Mouse (Mus musculus): Measurements from ENCODE around the gene Msmo1.

Gene Msmo1

GRCm38 (mm10) chr8:64712499-64712898, 21.1 kb downstream of the Msmo1 start:
- no peak for DNase-seq (ENCODE audit: low read depth, low spot score)

DNA sequence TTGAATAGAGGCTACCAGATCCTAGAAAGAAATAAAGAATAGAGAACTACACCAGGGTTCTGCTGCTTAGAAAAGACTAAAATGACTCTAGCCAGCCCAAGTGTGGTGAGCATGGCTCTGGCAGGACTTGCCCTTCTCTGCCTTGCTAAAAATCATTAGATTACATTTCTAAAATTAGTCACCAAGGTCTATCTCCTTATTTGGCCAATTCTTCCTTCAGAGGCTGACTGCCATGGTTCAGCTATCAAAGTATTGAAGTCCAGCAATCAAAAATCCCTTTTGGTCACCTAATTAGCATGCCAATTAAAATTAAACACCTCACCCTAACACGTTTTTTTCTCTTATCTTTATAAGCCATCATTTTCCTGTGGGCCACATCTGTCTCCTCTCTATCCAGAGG, 22.0 kb downstream of the Msmo1 start:
- DNase-seq (ENCODE audit: low read depth, low spot score) = no peak

DNA sequence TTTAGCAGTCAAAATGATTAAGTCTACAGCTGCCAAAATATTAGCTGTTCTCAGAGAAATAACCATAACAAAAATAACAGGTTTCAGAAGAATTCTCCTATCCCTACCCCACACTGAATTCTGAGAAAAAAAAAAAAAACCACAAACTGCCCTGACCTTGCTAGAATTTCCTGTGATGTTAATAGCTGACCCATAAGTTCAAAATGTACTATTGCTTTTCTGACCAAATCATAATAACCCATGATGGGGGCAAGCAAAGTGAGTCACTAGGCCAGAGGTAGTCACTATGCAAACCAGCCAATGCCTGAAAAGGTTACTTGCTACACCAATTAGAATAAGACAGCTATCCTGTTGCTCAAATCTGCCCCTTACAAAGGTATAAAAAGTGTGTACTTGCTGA, 26.1 kb downstream of the Msmo1 start:
- DNase-seq (ENCODE audit: low read depth, low spot score) = no peak

DNA sequence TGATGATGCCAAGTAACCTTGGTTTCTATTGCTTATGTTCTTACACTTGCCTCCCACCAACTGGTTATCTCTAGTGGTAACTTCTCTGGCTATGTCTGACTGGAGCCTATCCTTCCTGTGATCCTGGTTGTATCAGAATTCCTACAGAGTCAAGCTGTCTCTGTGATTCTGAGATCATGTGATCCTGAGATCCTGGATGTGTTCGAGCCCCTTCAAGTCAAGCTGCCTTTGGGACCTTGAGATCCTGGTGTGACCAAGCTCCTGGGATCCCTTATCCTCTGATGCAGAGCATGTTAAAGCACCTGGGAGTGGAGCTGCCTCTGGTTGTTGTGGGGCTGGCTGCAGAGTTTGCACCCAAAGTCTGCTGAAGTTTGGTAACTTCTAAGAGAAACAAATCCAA, 30.4 kb downstream of the Msmo1 start:
- DNase-seq (ENCODE audit: low read depth, low spot score) = no peak

DNA sequence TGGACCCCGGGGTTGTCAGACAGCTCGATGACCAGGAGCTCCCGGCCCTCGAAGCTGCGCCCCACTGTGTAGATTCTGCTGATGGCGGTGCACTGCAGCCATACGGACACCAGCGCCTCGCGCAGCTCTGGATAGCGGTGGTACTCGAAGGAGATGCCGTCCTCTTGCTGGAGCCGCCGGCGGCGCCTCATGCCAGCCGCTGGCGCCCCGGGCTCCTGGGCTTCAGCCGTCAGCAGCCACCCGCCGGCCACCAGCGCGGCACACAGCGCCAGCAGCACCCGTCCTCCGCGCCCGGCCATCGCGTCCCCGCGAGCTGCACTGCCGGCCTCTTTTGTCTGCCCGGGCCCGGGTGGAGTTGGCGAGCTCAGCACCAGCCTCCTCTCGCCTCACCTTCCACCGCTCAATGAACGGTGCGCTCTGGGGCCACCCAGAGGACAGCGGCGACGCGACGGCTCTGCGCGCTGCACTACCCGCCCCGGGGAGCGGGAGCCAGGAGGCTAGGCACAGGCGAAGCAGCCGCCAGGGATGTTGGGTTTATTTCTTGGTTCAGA, 40.9 kb downstream of the Msmo1 start, which contains the start of gene Cpe:
TSS of gene Cpe (minus strand) at position 404 of the 551 bp plus-strand sequence.
- DNase-seq (ENCODE audit: low read depth, low spot score) = peak; percentile 83

DNA sequence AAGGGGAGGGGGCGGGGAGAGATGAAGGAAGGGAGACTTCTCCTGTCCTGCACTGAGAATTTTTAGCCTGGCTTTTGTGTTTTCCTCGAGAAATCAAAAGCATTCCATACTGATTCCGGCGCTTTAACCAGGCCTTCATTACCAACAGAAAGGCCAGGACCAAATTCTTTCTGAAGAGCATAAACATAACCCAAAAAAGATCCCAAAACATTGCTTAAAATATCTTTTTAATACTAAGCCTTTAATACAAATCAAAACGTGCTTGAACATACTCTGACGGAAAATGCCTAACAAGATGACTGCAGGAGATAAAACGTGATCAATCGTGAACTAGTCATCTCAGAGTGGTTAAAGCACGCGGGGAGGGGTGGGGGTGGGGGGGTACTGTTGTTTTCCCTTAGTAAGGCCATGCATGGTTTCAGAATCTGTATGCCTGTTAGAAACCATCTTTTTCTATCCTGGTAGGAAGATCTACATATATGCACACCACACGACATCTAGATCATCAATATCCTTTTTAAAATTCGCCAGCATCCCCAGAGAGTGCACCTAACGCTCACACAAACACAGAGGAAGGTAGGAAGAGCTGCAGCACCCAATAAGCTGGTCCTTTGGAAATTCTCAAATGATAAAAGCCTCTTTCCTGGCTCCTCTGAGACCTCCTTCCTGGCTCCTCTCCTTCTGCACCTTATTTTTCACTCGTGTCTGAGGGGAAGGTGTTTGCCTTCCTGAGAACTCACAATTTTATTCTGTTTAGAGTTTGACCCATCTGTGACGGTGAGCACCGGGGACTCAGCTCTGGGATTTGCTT, 41.8 kb downstream of the Msmo1 start:
- DNase-seq (ENCODE audit: low read depth, low spot score) = no peak

- DNase-seq (ENCODE audit: low read depth, low spot score) = no peak
Measured at GRCm38 (mm10) chr8:64690845-64691244, 42.7 kb downstream of the Msmo1 start.

DNA sequence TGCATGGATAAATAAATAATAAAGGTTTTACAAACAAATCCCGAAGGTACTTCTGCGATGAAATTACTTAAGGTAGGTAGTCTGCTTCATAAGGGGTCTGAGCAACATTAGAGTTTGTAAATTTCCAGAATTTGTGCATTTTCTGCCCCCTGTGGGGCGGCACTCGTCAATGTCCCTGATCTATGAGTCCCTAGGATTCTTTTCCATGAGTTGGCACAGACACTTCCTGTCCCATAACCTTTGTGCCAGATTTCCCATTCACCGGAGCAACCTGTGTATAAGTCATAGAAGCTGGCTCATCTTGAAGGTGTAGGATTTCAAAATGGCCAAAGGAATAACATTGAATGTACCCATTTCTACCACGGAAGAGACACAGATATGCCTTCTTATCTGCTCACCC, 43.3 kb downstream of the Msmo1 start:
- peak; percentile 55 for DNase-seq (ENCODE audit: low read depth, low spot score)

- DNase-seq (ENCODE audit: low read depth, low spot score) = peak; percentile 49
Measured at GRCm38 (mm10) chr8:64688741-64689140, 44.9 kb downstream of the Msmo1 start.

GRCm38 (mm10) chr8:64688161-64688560, 45.4 kb downstream of the Msmo1 start:
- DNase-seq (ENCODE audit: low read depth, low spot score) = peak; percentile 90

GRCm38 (mm10) chr8:64682501-64682900, 51.1 kb downstream of the Msmo1 start:
- no peak for DNase-seq (ENCODE audit: low read depth, low spot score)

DNA sequence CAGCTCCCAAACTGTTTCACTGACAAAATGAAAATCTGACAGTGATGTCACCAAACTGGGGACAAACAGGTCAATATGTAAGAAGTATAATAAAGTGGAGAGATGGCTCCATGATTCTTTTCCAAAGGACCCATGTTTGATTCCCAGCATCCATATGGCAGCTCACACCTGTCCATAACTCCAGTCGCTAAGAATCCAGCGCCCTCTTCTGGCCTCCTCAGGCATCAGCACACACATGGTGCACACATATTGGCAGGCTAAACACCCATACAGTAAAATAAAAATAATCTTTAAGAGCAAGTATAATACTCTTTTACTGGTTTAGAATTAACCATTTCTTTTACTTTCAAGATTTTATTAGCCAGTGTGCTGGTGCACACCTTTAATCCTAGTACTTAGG, 57.2 kb downstream of the Msmo1 start:
- DNase-seq (ENCODE audit: low read depth, low spot score) = no peak

- peak; percentile 58 for DNase-seq (ENCODE audit: low read depth, low spot score)
Measured at GRCm38 (mm10) chr8:64674951-64675585, 58.5 kb downstream of the Msmo1 start.

- DNase-seq (ENCODE audit: low read depth, low spot score) = peak; percentile 72
Measured at GRCm38 (mm10) chr8:64672920-64673319, 60.7 kb downstream of the Msmo1 start.

DNA sequence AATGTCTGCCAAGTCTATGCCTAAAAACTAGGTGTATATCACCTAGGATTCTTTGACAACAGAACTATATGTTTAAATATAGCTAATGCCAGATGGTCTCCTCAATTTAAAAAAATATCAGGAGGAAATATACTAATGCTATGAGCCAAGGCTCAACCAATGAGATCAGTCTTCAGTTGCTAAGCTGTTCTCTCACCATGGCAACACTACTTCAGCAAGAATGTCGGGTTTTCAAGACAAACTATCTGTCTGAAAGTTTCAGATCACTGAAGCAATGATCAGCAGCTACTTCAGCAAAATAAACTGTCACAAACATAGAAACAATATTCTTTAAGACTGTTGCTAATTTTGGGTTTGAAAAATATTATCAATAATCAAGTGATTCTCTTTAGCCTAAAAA, 61.7 kb downstream of the Msmo1 start:
- no peak for DNase-seq (ENCODE audit: low read depth, low spot score)
